Mouse (Mus musculus) midbrain, embryonic 13.5 days (tissue): ENCODE results near the gene Rbp7. TPM values are rescaled to one million over a fixed set of nuclear protein-coding genes. Genes with fewer than 3 reads are reported as not detected.
"Not testable (repeated sequence)": the region's sequence is repeated elsewhere in the genome, so short reads cannot be mapped to it uniquely, and the experiment has no call there.

ENCODE experiments used
- ATAC-seq: fragments of 200-750 bp; cut with Nextera tagmentation; 2 replicates; pipeline ENCODE4 v1.8.0; 2017; ENCODE audit warnings: mild to moderate bottlenecking, moderate TSS enrichment, moderate library complexity
- H3K27ac ChIP-seq: fragments of 300-500 bp; sonication (generic); 2 replicates; pipeline ENCODE4 v1.5.1; 2015; ENCODE audit warnings: inconsistent platforms, mild to moderate bottlenecking, moderate library complexity
- H3K27me3 ChIP-seq: fragments of 300-500 bp; sonication (generic); 2 replicates; pipeline ENCODE4 v1.6.1; 2015; ENCODE audit warnings: mild to moderate bottlenecking, inconsistent platforms
- H3K36me3 ChIP-seq: fragments of 300-500 bp; sonication (generic); 2 replicates; pipeline ENCODE4 v1.6.1; 2015; ENCODE audit warnings: mild to moderate bottlenecking, inconsistent platforms
- H3K4me1 ChIP-seq: fragments of 300-500 bp; sonication (generic); replicated peaks from 2 replicates; pipeline ENCODE4 v1.6.1; 2015; ENCODE audit warnings: inconsistent platforms
- H3K4me2 ChIP-seq: fragments of 300-500 bp; sonication (generic); replicated peaks from 2 replicates; pipeline ENCODE4 v1.6.1; 2015; ENCODE audit warnings: moderate library complexity, mild to moderate bottlenecking, inconsistent platforms
- H3K4me3 ChIP-seq: fragments of 300-500 bp; sonication (generic); replicated peaks from 2 replicates; pipeline ENCODE4 v1.5.1; 2015; ENCODE audit warnings: mild to moderate bottlenecking, inconsistent platforms
- H3K9ac ChIP-seq: fragments of 300-500 bp; sonication (generic); replicated peaks from 2 replicates; pipeline ENCODE4 v1.6.1; 2015; ENCODE audit warnings: mild to moderate bottlenecking, inconsistent platforms
- H3K9me3 ChIP-seq: fragments of 300-500 bp; sonication (generic); 2 replicates; pipeline ENCODE4 v1.6.1; 2016; ENCODE audit warnings: mild to moderate bottlenecking, inconsistent platforms
- WGBS: fragments of 180-500 bp; shearing (Covaris S2); methylation state at CpG from one replicate; pipeline ENCODE4 v1.1.7; 2015; 5-methylcytosine and 5-hydroxymethylcytosine counted together
- polyA plus RNA-seq: library from polyadenylated mRNA; unstranded; fragments of >200 nt; fragmentation: Nextera tagmentation; extraction: Ambion mirVana; gene quantifications from 2 replicates; pipeline ENCODE4 v1.2.1, GENCODE M21; 2015

Gene Rbp7
- polyA plus RNA-seq, 1 experiment from 2014 or later = not detected

GRCm38 (mm10) chr4:149475096-149475495, 20.3 kb upstream of the Rbp7 start:
- no peak overlapping the region for H3K9ac ChIP-seq
- no peak overlapping the region for H3K4me2 ChIP-seq
- no peaks in the 10 kb centered on the region for H3K27me3 ChIP-seq
- no peaks in the 10 kb centered on the region for H3K4me1 ChIP-seq
- WGBS = 85% methylated on average over 7 of the region's 7 CpGs
- no peak overlapping the region for H3K27ac ChIP-seq
- ATAC-seq = no peak
- no peaks in the 10 kb centered on the region for H3K9me3 ChIP-seq
- H3K4me3 ChIP-seq = no peak overlapping the region
- H3K36me3 ChIP-seq = peaks cover 25% of the 10 kb centered on the region

- H3K9me3 ChIP-seq = no peaks in the 10 kb centered on the region
- no peak for ATAC-seq
- peaks cover 48% of the 10 kb centered on the region for H3K36me3 ChIP-seq
- no peak overlapping the region for H3K27ac ChIP-seq
- WGBS = 95% methylated on average over 3 of the region's 3 CpGs
- H3K4me1 ChIP-seq = no peaks in the 10 kb centered on the region
- H3K27me3 ChIP-seq = no peaks in the 10 kb centered on the region
- no peak overlapping the region for H3K9ac ChIP-seq
- H3K4me3 ChIP-seq = no peak overlapping the region
- H3K4me2 ChIP-seq = no peak overlapping the region
Observed at GRCm38 (mm10) chr4:149469557-149469956, 14.8 kb upstream of the Rbp7 start.

GRCm38 (mm10) chr4:149463435-149463950, 8.7 kb upstream of the Rbp7 start:
- Histone ChIP-seq H3K36me3 (peaks cover 7% of the 10 kb centered on the region), H3K4me3 (no peak overlapping the region), H3K9me3 (no peaks in the 10 kb centered on the region), H3K9ac (no peak overlapping the region), H3K4me1 (peaks cover 5% of the 10 kb centered on the region; the same call in 1 of the 2 replicates), H3K27ac (no peak overlapping the region), H3K27me3 (no peaks in the 10 kb centered on the region), H3K4me2 (no peak overlapping the region)
- ATAC-seq = no peak
- 83% methylated on average over 6 of the region's 6 CpGs for WGBS

GRCm38 (mm10) chr4:149462305-149462971, 7.7 kb upstream of the Rbp7 start:
- WGBS = 84% methylated on average over 6 of the region's 6 CpGs
- Histone ChIP-seq H3K27ac (no peak overlapping the region), H3K4me3 (no peak overlapping the region), H3K9me3 (no peaks in the 10 kb centered on the region), H3K36me3 (no peaks in the 10 kb centered on the region; the same call in 1 of the 2 replicates), H3K4me1 (peaks cover 5% of the 10 kb centered on the region; the same call in 1 of the 2 replicates), H3K9ac (no peak overlapping the region), H3K4me2 (no peak overlapping the region), H3K27me3 (no peaks in the 10 kb centered on the region)
- no peak for ATAC-seq

GRCm38 (mm10) chr4:149461579-149462304, 7.0 kb upstream of the Rbp7 start:
- Histone ChIP-seq H3K36me3 (no peaks in the 10 kb centered on the region), H3K27me3 (no peaks in the 10 kb centered on the region), H3K4me2 (no peak overlapping the region), H3K4me1 (peaks cover 5% of the 10 kb centered on the region; the same call in 1 of the 2 replicates), H3K9ac (no peak overlapping the region), H3K27ac (no peak overlapping the region), H3K4me3 (no peak overlapping the region), H3K9me3 (no peaks in the 10 kb centered on the region)
- WGBS = 67% methylated on average over 5 of the region's 7 CpGs
- ATAC-seq = no peak

GRCm38 (mm10) chr4:149460475-149460874, 5.7 kb upstream of the Rbp7 start:
- H3K4me3 ChIP-seq, ATAC-seq, H3K9ac ChIP-seq, H3K4me2 ChIP-seq, H3K9me3 ChIP-seq, H3K36me3 ChIP-seq, H3K4me1 ChIP-seq, H3K27me3 ChIP-seq, H3K27ac ChIP-seq: not testable (repeated sequence)
- 91% methylated on average over 2 of the region's 2 CpGs for WGBS

- Histone ChIP-seq H3K4me1 (peaks cover 5% of the 10 kb centered on the region; the same call in 1 of the 2 replicates), H3K27me3 (no peaks in the 10 kb centered on the region), H3K4me2 (no peak overlapping the region), H3K4me3 (no peak overlapping the region), H3K9me3 (no peaks in the 10 kb centered on the region), H3K27ac (no peak overlapping the region), H3K9ac (no peak overlapping the region), H3K36me3 (no peaks in the 10 kb centered on the region)
- ATAC-seq = no peak
- WGBS = 93% methylated on average over 1 of the region's 1 CpGs
Observed at GRCm38 (mm10) chr4:149459425-149459824, 4.6 kb upstream of the Rbp7 start.

GRCm38 (mm10) chr4:149458526-149458925, 3.7 kb upstream of the Rbp7 start:
- Histone ChIP-seq H3K4me1 (peaks cover 5% of the 10 kb centered on the region; the same call in 1 of the 2 replicates), H3K36me3 (no peaks in the 10 kb centered on the region), H3K9me3 (no peaks in the 10 kb centered on the region), H3K4me2 (no peak overlapping the region), H3K27me3 (no peaks in the 10 kb centered on the region), H3K4me3 (no peak overlapping the region), H3K27ac (no peak overlapping the region), H3K9ac (no peak overlapping the region)
- ATAC-seq = no peak
- WGBS = 72% methylated on average over 5 of the region's 5 CpGs

GRCm38 (mm10) chr4:149457831-149458430, 3.2 kb upstream of the Rbp7 start:
- no peak for ATAC-seq
- Histone ChIP-seq H3K9ac (no peak overlapping the region), H3K4me3 (no peak overlapping the region), H3K36me3 (no peaks in the 10 kb centered on the region), H3K4me1 (peaks cover 5% of the 10 kb centered on the region; the same call in 1 of the 2 replicates), H3K4me2 (no peak overlapping the region), H3K9me3 (no peaks in the 10 kb centered on the region), H3K27ac (no peak overlapping the region), H3K27me3 (no peaks in the 10 kb centered on the region)
- 82% methylated on average over 6 of the region's 6 CpGs for WGBS

- not testable (repeated sequence) for H3K9ac ChIP-seq, H3K4me2 ChIP-seq, ATAC-seq, H3K27me3 ChIP-seq, H3K4me1 ChIP-seq, H3K4me3 ChIP-seq, H3K27ac ChIP-seq, H3K36me3 ChIP-seq, H3K9me3 ChIP-seq
- WGBS = 87% methylated on average over 27 of the region's 27 CpGs
Observed at GRCm38 (mm10) chr4:149457163-149457562, 2.4 kb upstream of the Rbp7 start.

- ATAC-seq = no peak
- H3K4me1 ChIP-seq = no peaks in the 10 kb centered on the region
- WGBS = 87% methylated on average over 17 of the region's 17 CpGs
- no peaks in the 10 kb centered on the region for H3K9me3 ChIP-seq
- H3K4me2 ChIP-seq = no peak overlapping the region
- no peak overlapping the region for H3K27ac ChIP-seq
- H3K36me3 ChIP-seq = no peaks in the 10 kb centered on the region
- H3K27me3 ChIP-seq = no peaks in the 10 kb centered on the region
- H3K4me3 ChIP-seq = no peak overlapping the region
- no peak overlapping the region for H3K9ac ChIP-seq
Observed at GRCm38 (mm10) chr4:149454263-149454662, 515 bp downstream of the Rbp7 start.

- H3K4me3 ChIP-seq = no peak overlapping the region
- H3K4me2 ChIP-seq = no peak overlapping the region
- WGBS = 93% methylated on average over 4 of the region's 4 CpGs
- no peaks in the 10 kb centered on the region for H3K9me3 ChIP-seq
- no peak overlapping the region for H3K9ac ChIP-seq
- H3K4me1 ChIP-seq = no peaks in the 10 kb centered on the region
- no peaks in the 10 kb centered on the region for H3K27me3 ChIP-seq
- no peak overlapping the region for H3K27ac ChIP-seq
- H3K36me3 ChIP-seq = no peaks in the 10 kb centered on the region
- ATAC-seq = no peak
Observed at GRCm38 (mm10) chr4:149453656-149454055, 1.1 kb downstream of the Rbp7 start.
